Mouse (Mus musculus) stomach, embryonic 16.5 days (tissue): ENCODE results near the gene Cnnm1. TPM values are rescaled to one million over a fixed set of nuclear protein-coding genes. Genes with fewer than 3 reads are reported as not detected.

Source experiments
- ATAC-seq: fragments of 200-750 bp; cut with Nextera tagmentation; 2 replicates; pipeline ENCODE4 v1.8.0; 2017; ENCODE audit warnings: moderate number of reproducible peaks, moderate TSS enrichment; ENCODE audit not compliant: insufficient read depth, low FRiP score
- H3K27ac ChIP-seq: fragments of 300-500 bp; sonication (generic); 2 replicates; pipeline ENCODE4 v1.5.1; 2014; ENCODE audit warnings: low read length
- H3K27me3 ChIP-seq: fragments of 300-500 bp; sonication (generic); 2 replicates; pipeline ENCODE4 v1.6.1; 2014; ENCODE audit warnings: low read length, control low read depth, mixed read lengths; ENCODE audit not compliant: control insufficient read depth, insufficient read depth
- H3K36me3 ChIP-seq: fragments of 300-500 bp; sonication (generic); 2 replicates; pipeline ENCODE4 v1.6.1; 2014; ENCODE audit warnings: low read length; ENCODE audit not compliant: control insufficient read depth, insufficient read depth
- H3K4me1 ChIP-seq: fragments of 300-500 bp; sonication (generic); 2 replicates; pipeline ENCODE4 v1.6.1; 2014; ENCODE audit warnings: low read length, control low read depth, mixed read lengths; ENCODE audit not compliant: control insufficient read depth, insufficient read depth
- H3K4me2 ChIP-seq: fragments of 300-500 bp; sonication (generic); 2 replicates; pipeline ENCODE4 v1.6.1; 2014; ENCODE audit warnings: low read depth, low read length, mixed read lengths
- H3K4me3 ChIP-seq: fragments of 300-500 bp; sonication (generic); replicated peaks from 2 replicates; pipeline ENCODE4 v1.5.1; 2014; ENCODE audit warnings: mild to moderate bottlenecking, low read length
- H3K9ac ChIP-seq: fragments of 300-500 bp; sonication (generic); 2 replicates; pipeline ENCODE4 v1.6.1; 2014; ENCODE audit warnings: low read length
- H3K9me3 ChIP-seq: fragments of 300-500 bp; sonication (generic); replicated peaks from 2 replicates; pipeline ENCODE4 v1.6.1; 2016; ENCODE audit warnings: low read length, control low read depth; ENCODE audit not compliant: control insufficient read depth
- WGBS: fragments of 180-500 bp; shearing (Covaris S2); extraction: QIAGEN DNeasy Blood & Tissue Kit; methylation state at CpG from one replicate; pipeline ENCODE4 v1.1.7; 2014; 5-methylcytosine and 5-hydroxymethylcytosine counted together
- polyA plus RNA-seq: library from polyadenylated mRNA; unstranded; fragments of >200 nt; fragmentation: Nextera tagmentation; extraction: Ambion mirVana; gene quantifications from 2 replicates; pipeline ENCODE4 v1.2.1, GENCODE M21; 2015

Gene Cnnm1
- polyA plus RNA-seq, 1 experiment from 2014 or later, result 0.32 TPM

DNA sequence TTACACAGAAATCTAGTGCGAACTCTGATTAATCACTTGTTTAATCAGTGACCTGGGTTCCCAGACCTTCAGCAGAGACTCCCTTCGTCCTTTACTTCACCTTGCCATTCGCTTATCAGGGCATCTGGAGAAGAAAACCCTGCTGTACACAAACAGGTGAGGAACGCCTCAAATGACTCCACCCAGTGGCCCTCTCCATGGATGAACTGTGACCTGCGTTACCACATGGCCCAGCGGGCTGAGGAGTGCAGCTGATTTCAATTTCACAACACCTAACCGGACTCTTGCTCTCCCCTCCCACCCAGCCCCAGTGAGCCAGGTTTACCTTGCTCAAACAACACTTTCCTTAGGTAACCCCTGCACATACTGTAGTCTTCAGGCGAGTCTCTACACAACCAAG lies 73.6 kb downstream of the Cnnm1 start:
- Histone ChIP-seq H3K4me2 (no peak overlapping the region), H3K27ac (no peak overlapping the region), H3K4me1 (peaks cover 14% of the 10 kb centered on the region), H3K27me3 (no peaks in the 10 kb centered on the region), H3K4me3 (no peak overlapping the region), H3K9me3 (no peaks in the 10 kb centered on the region), H3K9ac (no peak overlapping the region), H3K36me3 (peaks cover 9% of the 10 kb centered on the region; the same call in 1 of the 2 replicates)
- WGBS, result 71% methylated on average over 8 of the region's 8 CpGs
- ATAC-seq, result peak; percentile 48; the same call in 1 of the 2 replicates

DNA sequence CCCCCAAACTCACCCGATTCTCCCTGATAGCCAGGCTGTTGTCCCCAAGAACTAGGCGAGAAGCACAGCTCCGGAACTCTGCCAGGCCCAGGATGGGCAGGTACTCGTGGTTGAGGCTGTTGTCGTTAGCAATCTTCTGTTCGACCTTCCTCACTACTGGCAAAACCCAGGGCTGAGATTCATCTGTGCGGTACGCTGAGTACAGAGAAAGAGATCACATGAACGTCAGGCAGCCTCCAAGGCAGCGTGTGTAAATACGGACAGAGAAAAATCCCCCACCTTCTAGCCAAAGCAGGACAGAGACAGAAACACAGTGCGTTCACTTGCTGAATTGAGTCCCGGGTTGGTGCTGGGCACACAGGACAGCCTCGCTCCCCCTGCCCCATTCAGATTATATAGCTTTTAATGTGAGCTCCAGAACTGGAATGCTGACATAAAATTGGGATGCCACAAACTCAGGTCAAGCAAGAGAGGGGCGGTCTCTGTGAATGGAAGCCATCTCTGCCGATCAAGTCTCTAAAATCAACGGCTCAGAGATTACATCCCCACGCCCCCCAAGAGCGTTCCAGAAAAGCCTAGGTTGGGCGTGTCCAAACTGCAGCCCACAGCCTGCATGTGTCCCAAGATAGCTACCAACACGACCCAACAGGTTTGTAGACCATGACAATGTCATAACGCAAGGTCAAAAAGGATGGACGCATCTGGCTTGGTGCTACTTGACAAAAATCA lies 75.6 kb downstream of the Cnnm1 start:
- 0 out of 2 replicates have a peak, but pooled peaks cover 5% of the 10 kb centered on the region for H3K36me3 ChIP-seq
- no peaks in the 10 kb centered on the region for H3K27me3 ChIP-seq
- H3K27ac ChIP-seq, result no peak overlapping the region
- no peak overlapping the region for H3K9ac ChIP-seq
- WGBS, result 86% methylated on average over 23 of the region's 23 CpGs
- peaks cover 17% of the 10 kb centered on the region for H3K4me1 ChIP-seq
- H3K4me2 ChIP-seq, result no peak overlapping the region
- no peak overlapping the region for H3K4me3 ChIP-seq
- no peaks in the 10 kb centered on the region for H3K9me3 ChIP-seq
- no peak for ATAC-seq

DNA sequence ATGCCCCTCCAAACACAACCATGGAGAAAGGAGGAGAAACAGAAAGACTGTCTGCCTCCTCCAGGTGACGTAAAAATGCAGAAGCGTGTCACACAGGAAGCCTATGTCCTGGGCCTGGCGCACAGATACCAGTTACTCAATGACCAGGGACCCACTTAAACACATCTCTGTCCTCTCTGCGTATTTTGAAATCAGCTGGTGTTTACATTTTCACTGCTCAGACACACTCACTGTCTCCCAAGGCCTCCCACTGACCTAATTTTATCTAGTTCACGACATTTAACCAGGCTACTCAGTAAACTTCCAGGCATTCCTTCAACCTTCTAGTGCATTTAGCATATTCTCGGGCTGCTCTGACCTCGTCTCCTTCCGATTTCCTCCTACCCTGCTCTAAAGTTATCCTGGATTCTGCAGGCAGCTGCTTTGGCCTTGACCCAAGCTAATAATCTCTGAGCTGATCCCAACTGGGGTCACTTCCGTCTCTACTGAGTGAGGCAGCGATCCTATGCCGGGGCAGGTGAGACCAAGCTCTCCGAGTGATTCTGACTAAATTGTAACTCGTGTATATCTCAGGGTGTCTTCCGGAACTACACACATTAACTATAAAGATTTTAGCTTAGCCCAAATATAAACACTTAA lies 76.3 kb downstream of the Cnnm1 start:
- H3K36me3 ChIP-seq, result 0 out of 2 replicates have a peak, but pooled peaks cover 5% of the 10 kb centered on the region
- no peak for ATAC-seq
- H3K9me3 ChIP-seq, result no peaks in the 10 kb centered on the region
- WGBS, result 62% methylated on average over 14 of the region's 14 CpGs
- no peaks in the 10 kb centered on the region for H3K27me3 ChIP-seq
- H3K9ac ChIP-seq, result no peak overlapping the region
- H3K4me2 ChIP-seq, result no peak overlapping the region
- no peak overlapping the region for H3K27ac ChIP-seq
- peaks cover 20% of the 10 kb centered on the region for H3K4me1 ChIP-seq
- H3K4me3 ChIP-seq, result no peak overlapping the region

DNA sequence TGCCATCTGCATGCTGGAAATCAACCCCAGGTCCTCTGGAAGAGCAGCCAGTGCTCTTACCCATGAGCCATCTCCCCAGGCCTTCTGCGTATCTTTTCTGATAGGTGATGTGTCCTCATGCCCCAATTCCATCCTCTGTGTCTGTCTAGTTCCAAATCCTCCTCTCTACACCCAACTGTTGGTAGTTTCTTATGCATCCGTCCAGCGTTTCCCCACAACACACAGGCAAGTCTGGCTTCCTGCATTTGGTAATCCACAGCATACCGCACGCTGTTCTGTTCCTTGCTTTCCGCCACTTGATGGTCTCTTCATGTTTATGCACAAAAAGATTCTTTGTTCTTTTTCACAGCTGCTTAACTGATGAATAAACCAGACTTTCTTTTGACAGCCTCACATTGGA lies 77.1 kb downstream of the Cnnm1 start:
- Histone ChIP-seq H3K9me3 (no peaks in the 10 kb centered on the region), H3K4me2 (no peak overlapping the region), H3K4me3 (no peak overlapping the region), H3K27me3 (no peaks in the 10 kb centered on the region), H3K36me3 (0 out of 2 replicates have a peak, but pooled peaks cover 5% of the 10 kb centered on the region), H3K27ac (no peak overlapping the region), H3K9ac (no peak overlapping the region), H3K4me1 (peaks cover 20% of the 10 kb centered on the region)
- ATAC-seq, result no peak
- WGBS, result 76% methylated on average over 6 of the region's 6 CpGs

DNA sequence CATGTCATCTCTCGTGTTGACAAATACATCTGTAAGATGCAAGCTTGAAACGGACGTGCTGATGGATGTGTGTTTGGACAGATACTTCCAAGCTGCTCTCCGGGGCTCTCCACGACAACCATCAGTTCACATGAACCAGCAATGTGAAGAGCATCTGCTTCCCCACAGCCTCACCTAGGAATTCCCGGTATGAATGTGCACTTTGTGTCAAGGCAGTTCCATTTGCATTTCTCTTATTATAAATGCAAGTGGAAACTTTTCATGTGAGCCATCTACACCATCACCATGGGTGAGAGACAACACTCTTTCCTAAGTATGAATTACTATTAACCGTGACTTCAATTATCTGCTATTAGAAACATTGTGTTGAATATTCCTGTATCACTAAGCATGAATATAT lies 77.6 kb downstream of the Cnnm1 start:
- Histone ChIP-seq H3K4me3 (no peak overlapping the region), H3K9me3 (no peaks in the 10 kb centered on the region), H3K4me1 (peaks cover 20% of the 10 kb centered on the region), H3K27me3 (no peaks in the 10 kb centered on the region), H3K9ac (no peak overlapping the region), H3K27ac (no peak overlapping the region), H3K36me3 (0 out of 2 replicates have a peak, but pooled peaks cover 5% of the 10 kb centered on the region), H3K4me2 (no peak overlapping the region)
- ATAC-seq, result no peak
- 68% methylated on average over 7 of the region's 7 CpGs for WGBS

DNA sequence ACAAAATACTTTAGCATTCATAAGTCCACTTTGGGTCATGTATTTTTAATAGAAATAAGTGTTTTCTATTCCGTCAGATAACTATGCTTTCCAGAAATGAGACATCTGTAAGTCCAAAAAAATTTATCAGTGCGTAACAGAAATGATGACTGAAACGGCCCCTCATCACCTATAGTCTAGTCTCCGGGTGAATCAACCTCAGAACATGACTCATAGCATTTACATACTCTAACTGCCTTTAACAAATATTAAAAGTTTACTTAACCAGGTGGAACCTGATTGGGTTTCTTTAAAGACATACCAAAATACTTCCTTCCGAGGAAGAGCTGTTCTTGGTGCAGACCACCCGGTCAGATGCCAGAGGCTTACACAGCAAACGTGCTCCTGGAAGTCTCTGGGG lies 78.0 kb downstream of the Cnnm1 start:
- Histone ChIP-seq H3K4me2 (no peak overlapping the region), H3K4me3 (no peak overlapping the region), H3K27ac (no peak overlapping the region)

DNA sequence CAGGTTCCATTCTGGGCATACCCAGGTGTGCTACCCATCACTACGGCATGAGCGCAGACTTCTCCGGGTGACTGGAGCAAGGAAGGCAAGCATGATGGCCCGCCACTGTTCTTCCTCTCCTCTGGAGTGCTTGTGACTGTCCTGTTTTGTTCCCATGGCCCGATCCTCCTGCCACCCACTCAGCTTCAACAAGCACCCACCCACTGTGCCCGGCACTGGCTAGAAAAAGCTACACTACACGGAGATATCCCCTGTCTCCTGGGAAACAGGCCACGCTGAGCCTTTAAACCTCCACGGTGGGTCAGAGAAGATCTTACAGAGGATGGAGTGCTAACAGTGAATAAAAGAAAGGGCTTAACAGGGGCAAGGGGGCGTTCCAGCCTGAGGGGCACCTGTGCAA lies 79.0 kb downstream of the Cnnm1 start:
- no peak overlapping the region for H3K4me3 ChIP-seq
- no peaks in the 10 kb centered on the region for H3K27me3 ChIP-seq
- H3K27ac ChIP-seq, result no peak overlapping the region
- H3K4me1 ChIP-seq, result peaks cover 28% of the 10 kb centered on the region
- H3K36me3 ChIP-seq, result 0 out of 2 replicates have a peak, but pooled peaks cover 5% of the 10 kb centered on the region
- 89% methylated on average over 10 of the region's 10 CpGs for WGBS
- H3K9me3 ChIP-seq, result no peaks in the 10 kb centered on the region
- no peak overlapping the region for H3K9ac ChIP-seq
- no peak for ATAC-seq
- H3K4me2 ChIP-seq, result no peak overlapping the region

More for the DNA sequence above, 78.0 kb downstream of the Cnnm1 start:
- 0 out of 2 replicates have a peak, but pooled peaks cover 5% of the 10 kb centered on the region for H3K36me3 ChIP-seq
- ATAC-seq, result no peak
- 65% methylated on average over 7 of the region's 7 CpGs for WGBS
- no peaks in the 10 kb centered on the region for H3K9me3 ChIP-seq
- H3K4me1 ChIP-seq, result peaks cover 20% of the 10 kb centered on the region
- no peaks in the 10 kb centered on the region for H3K27me3 ChIP-seq
- no peak overlapping the region for H3K9ac ChIP-seq

DNA sequence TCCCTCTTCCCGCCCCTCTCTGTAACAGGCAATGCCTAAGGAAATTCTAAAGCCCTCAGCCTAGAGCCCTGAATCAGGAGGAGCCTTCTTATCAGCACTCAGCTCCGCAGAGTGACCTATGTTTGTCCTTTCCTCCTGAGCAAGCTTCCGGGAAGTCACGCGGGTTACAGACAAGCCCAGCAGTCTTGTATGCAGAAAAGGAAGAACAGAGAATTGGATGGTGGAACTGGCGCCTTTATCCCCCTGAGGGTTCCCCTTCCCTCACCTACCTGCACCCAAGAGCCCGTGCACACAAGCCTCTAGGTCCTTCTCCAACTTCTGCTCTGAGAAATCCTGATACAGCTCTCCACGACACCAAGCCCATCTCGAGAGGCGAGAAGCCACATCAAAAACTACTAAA lies 80.2 kb downstream of the Cnnm1 start:
- Histone ChIP-seq H3K27me3 (no peaks in the 10 kb centered on the region), H3K4me2 (no peak overlapping the region), H3K36me3 (no peaks in the 10 kb centered on the region), H3K4me3 (no peak overlapping the region), H3K9ac (peak overlapping the region; percentile 54), H3K27ac (no peak overlapping the region), H3K4me1 (peaks cover 33% of the 10 kb centered on the region), H3K9me3 (no peaks in the 10 kb centered on the region)
- ATAC-seq, result no peak
- WGBS, result 51% methylated on average over 9 of the region's 10 CpGs

DNA sequence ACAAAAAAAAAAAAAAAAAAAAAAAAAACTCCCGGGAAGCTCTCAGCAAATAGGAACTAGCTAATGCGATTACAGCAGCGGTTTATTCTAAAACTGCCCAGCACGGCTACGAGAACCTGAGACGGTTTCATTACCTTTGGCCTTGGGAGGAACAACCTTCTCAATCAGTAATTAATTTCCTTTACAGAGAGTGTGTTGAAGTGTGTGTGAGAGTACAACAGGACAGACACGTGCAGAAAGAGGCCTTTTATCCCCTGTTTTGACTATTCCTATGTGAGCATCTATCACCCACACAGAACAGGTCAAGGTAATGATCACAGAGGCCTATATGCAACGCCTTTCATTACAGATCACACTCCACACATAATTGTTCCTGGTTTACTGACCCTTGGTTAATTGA lies 81.1 kb downstream of the Cnnm1 start:
- Histone ChIP-seq H3K27ac (no peak overlapping the region), H3K9ac (no peak overlapping the region), H3K27me3 (no peaks in the 10 kb centered on the region), H3K9me3 (no peaks in the 10 kb centered on the region), H3K4me3 (no peak overlapping the region), H3K4me1 (peaks cover 28% of the 10 kb centered on the region), H3K36me3 (no peaks in the 10 kb centered on the region), H3K4me2 (no peak overlapping the region)
- 54% methylated on average over 8 of the region's 8 CpGs for WGBS
- ATAC-seq, result no peak
